Mouse (Mus musculus) heart, embryonic 12.5 days (tissue): ENCODE results near the gene Tomm7. TPM values are rescaled to one million over a fixed set of nuclear protein-coding genes. Genes with fewer than 3 reads are reported as not detected.
"Not testable (repeated sequence)": the region's sequence is repeated elsewhere in the genome, so short reads cannot be mapped to it uniquely, and the experiment has no call there.

Experiments
- ATAC-seq: fragments of 200-750 bp; cut with Nextera tagmentation; 2 replicates; pipeline ENCODE4 v1.8.0; 2017; ENCODE audit warnings: moderate TSS enrichment, moderate library complexity; ENCODE audit not compliant: insufficient number of reproducible peaks, low FRiP score
- H3K27ac ChIP-seq: fragments of 300-500 bp; sonication (generic); 2 replicates; pipeline ENCODE4 v1.5.1; 2016; ENCODE audit warnings: mild to moderate bottlenecking, moderate library complexity; ENCODE audit not compliant: poor library complexity, severe bottlenecking
- H3K27me3 ChIP-seq: fragments of 300-500 bp; sonication (generic); replicated peaks from 2 replicates; pipeline ENCODE4 v1.6.1; 2016; ENCODE audit warnings: mild to moderate bottlenecking, moderate library complexity
- H3K36me3 ChIP-seq: fragments of 300-500 bp; sonication (generic); 2 replicates; pipeline ENCODE4 v1.6.1; 2016; ENCODE audit warnings: mild to moderate bottlenecking, moderate library complexity
- H3K4me1 ChIP-seq: fragments of 300-500 bp; sonication (generic); replicated peaks from 2 replicates; pipeline ENCODE4 v1.6.1; 2016; ENCODE audit warnings: mild to moderate bottlenecking
- H3K4me2 ChIP-seq: fragments of 300-500 bp; sonication (generic); 2 replicates; pipeline ENCODE4 v1.6.1; 2016; ENCODE audit warnings: mild to moderate bottlenecking, moderate library complexity
- H3K4me3 ChIP-seq: fragments of 300-500 bp; sonication (generic); 2 replicates; pipeline ENCODE4 v1.5.1; 2016; ENCODE audit warnings: mild to moderate bottlenecking
- H3K9ac ChIP-seq: fragments of 300-500 bp; sonication (generic); 2 replicates; pipeline ENCODE4 v1.6.1; 2016; ENCODE audit warnings: mild to moderate bottlenecking, moderate library complexity
- H3K9me3 ChIP-seq: fragments of 300-500 bp; sonication (generic); replicated peaks from 2 replicates; pipeline ENCODE4 v1.6.1; 2016; ENCODE audit warnings: mild to moderate bottlenecking, moderate library complexity
- WGBS: fragments of 180-500 bp; shearing (Covaris S2); methylation state at CpG from one replicate; pipeline ENCODE4 v1.1.7; 2016; 5-methylcytosine and 5-hydroxymethylcytosine counted together
- polyA plus RNA-seq: library from polyadenylated mRNA; unstranded; fragments of >200 nt; fragmentation: Nextera tagmentation; extraction: Ambion mirVana; gene quantifications from 2 replicates; pipeline ENCODE4 v1.2.1, GENCODE M21; 2016

The Tomm7 gene
- polyA plus RNA-seq, 1 experiment from 2014 or later, result 96.3 TPM

- H3K27me3 ChIP-seq, result no peaks in the 10 kb centered on the region
- WGBS, result 67% methylated on average over 7 of the region's 7 CpGs
- no peak overlapping the region for H3K4me3 ChIP-seq
- peaks cover 11% of the 10 kb centered on the region for H3K36me3 ChIP-seq
- peaks cover 16% of the 10 kb centered on the region; the same call in 1 of the 2 replicates for H3K4me1 ChIP-seq
- H3K9ac ChIP-seq, result no peak overlapping the region
- H3K27ac ChIP-seq, result no peak overlapping the region
- ATAC-seq, result no peak
- H3K4me2 ChIP-seq, result no peak overlapping the region
- H3K9me3 ChIP-seq, result no peaks in the 10 kb centered on the region
These were observed 19.4 kb upstream of the Tomm7 start for GRCm38 (mm10) chr5:23863166-23864053.

- Histone ChIP-seq H3K9me3 (no peaks in the 10 kb centered on the region), H3K36me3 (peaks cover 18% of the 10 kb centered on the region), H3K27ac (no peak overlapping the region), H3K4me3 (no peak overlapping the region), H3K27me3 (no peaks in the 10 kb centered on the region), H3K9ac (no peak overlapping the region), H3K4me2 (no peak overlapping the region), H3K4me1 (peaks cover 16% of the 10 kb centered on the region; the same call in 1 of the 2 replicates)
- ATAC-seq, result no peak
- WGBS, result 68% methylated on average over 5 of the region's 5 CpGs
These were observed 18.3 kb upstream of the Tomm7 start for GRCm38 (mm10) chr5:23862291-23862690.

- Histone ChIP-seq H3K9ac (no peak overlapping the region), H3K4me2 (no peak overlapping the region), H3K9me3 (no peaks in the 10 kb centered on the region), H3K27me3 (no peaks in the 10 kb centered on the region), H3K4me1 (peaks cover 16% of the 10 kb centered on the region; the same call in 1 of the 2 replicates), H3K27ac (no peak overlapping the region), H3K36me3 (peaks cover 24% of the 10 kb centered on the region), H3K4me3 (no peak overlapping the region)
- no peak for ATAC-seq
- WGBS, result 91% methylated on average over 9 of the region's 9 CpGs
These were observed 17.8 kb upstream of the Tomm7 start for GRCm38 (mm10) chr5:23861721-23862120.

DNA sequence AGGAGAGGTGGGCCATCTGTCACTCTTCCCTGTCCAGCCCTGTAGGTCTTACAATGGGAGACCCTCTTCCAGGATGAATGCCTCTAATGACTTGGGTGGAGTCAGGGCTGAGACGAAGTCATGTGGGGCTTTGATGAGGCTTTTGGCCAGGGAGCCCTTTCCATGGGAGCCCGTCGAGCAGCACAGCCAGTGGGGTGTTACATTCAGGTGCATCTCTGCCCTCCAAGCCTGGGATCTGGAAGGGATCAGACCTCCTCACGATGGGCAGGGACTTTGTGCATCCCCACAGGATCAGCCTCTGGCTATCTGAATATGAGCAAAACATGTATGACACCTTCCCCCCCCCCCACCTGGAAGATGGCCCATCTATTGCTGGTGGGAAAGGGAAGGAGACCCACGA, 15.9 kb upstream of the Tomm7 start:
- WGBS, result 79% methylated on average over 5 of the region's 5 CpGs
- peaks cover 16% of the 10 kb centered on the region; the same call in 1 of the 2 replicates for H3K4me1 ChIP-seq
- peaks cover 42% of the 10 kb centered on the region for H3K36me3 ChIP-seq
- H3K9me3 ChIP-seq, result no peaks in the 10 kb centered on the region
- H3K4me2 ChIP-seq, result no peak overlapping the region
- no peak overlapping the region for H3K9ac ChIP-seq
- ATAC-seq, result no peak
- no peaks in the 10 kb centered on the region for H3K27me3 ChIP-seq
- H3K4me3 ChIP-seq, result no peak overlapping the region
- no peak overlapping the region for H3K27ac ChIP-seq

DNA sequence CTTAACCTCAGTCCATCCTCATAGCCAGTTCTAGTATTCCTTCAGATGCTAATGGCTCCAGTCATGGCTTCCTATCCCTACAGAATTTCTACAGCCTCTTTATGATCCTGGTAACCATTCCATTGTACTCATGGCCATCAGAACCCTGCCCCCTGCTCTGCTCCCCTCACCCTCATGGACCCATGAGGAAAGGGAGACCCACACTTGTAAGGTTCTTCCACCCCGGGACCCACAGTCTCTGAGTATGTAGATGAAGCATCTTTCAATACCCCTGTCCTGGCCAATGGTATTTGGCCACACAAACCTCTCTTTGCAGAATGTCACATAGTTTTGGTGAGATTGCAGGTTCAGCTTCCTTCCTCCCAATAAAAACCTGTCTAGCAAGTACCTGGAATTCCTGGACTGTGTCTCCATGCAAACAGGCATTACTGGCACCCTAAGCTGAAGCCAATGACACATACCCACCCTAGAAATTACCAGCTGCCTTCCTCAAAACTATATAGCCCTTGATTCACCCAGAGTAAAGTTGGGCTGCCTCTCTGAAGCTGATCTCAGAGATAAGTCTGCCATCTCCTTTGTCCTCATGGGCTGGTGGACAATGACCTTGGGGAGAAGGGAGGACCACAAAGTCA, 15.2 kb upstream of the Tomm7 start:
- Histone ChIP-seq H3K9me3 (no peaks in the 10 kb centered on the region), H3K27me3 (no peaks in the 10 kb centered on the region), H3K4me3 (no peak overlapping the region), H3K4me2 (no peak overlapping the region), H3K27ac (no peak overlapping the region), H3K4me1 (peaks cover 11% of the 10 kb centered on the region; the same call in 1 of the 2 replicates), H3K9ac (no peak overlapping the region), H3K36me3 (peaks cover 49% of the 10 kb centered on the region)
- no peak for ATAC-seq
- WGBS, result 95% methylated on average over 1 of the region's 1 CpGs

DNA sequence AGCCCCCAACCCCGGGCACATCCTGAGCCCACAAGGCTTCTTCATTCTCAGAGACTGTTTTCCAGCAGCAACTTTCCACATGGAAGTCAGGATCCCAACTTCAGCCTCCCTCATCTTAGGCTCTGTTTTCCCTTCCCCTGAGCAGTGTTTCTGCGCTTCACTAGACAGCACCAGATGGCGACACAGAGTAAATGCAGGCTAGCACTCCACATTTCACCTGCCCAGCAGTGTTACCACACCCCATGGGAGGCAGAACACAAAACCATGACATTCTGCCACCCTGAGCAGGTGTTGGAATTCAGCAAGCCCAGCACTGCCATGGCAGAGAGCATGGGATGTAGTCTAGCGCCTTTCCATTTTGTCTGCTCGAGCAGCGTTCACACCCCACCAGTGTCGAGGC, 14.7 kb upstream of the Tomm7 start:
- H3K4me2 ChIP-seq, result no peak overlapping the region
- H3K4me3 ChIP-seq, result no peak overlapping the region
- no peaks in the 10 kb centered on the region for H3K27me3 ChIP-seq
- H3K27ac ChIP-seq, result no peak overlapping the region
- peaks cover 55% of the 10 kb centered on the region for H3K36me3 ChIP-seq
- no peaks in the 10 kb centered on the region for H3K9me3 ChIP-seq
- no peak overlapping the region for H3K9ac ChIP-seq
- no peak for ATAC-seq
- H3K4me1 ChIP-seq, result peaks cover 6% of the 10 kb centered on the region; the same call in 1 of the 2 replicates
- WGBS, result 80% methylated on average over 7 of the region's 7 CpGs

DNA sequence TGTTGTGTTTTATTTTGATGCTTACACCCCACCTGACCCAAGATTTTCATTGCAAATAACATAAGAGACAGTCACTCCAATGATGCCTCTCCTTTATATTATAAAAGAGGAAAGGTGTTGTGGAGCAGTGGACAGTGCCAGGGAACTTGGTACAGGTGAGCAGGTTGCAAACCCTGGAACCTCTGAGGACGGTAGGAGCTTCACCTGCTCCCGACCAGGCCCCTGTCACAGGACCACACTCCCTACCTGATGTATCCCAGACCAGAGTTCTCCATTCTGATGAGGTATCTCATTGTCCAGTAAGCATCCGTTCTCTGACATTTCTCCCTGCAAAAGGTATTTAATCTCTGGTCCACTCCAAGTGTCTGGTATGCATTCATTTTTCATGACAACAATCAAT, 14.0 kb upstream of the Tomm7 start:
- H3K27ac ChIP-seq, result no peak overlapping the region
- 76% methylated on average over 3 of the region's 3 CpGs for WGBS
- H3K27me3 ChIP-seq, result no peaks in the 10 kb centered on the region
- H3K9ac ChIP-seq, result no peak overlapping the region
- H3K4me1 ChIP-seq, result 0 out of 2 replicates have a peak, but pooled peaks cover 3% of the 10 kb centered on the region
- ATAC-seq, result no peak
- H3K4me2 ChIP-seq, result no peak overlapping the region
- peaks cover 61% of the 10 kb centered on the region for H3K36me3 ChIP-seq
- no peak overlapping the region for H3K4me3 ChIP-seq
- no peaks in the 10 kb centered on the region for H3K9me3 ChIP-seq

GRCm38 (mm10) chr5:23857189-23857588, 13.2 kb upstream of the Tomm7 start:
- no peak overlapping the region for H3K4me2 ChIP-seq
- no peaks in the 10 kb centered on the region for H3K27me3 ChIP-seq
- no peak overlapping the region for H3K4me3 ChIP-seq
- no peaks in the 10 kb centered on the region for H3K9me3 ChIP-seq
- peaks cover 69% of the 10 kb centered on the region for H3K36me3 ChIP-seq
- no peak for ATAC-seq
- H3K27ac ChIP-seq, result no peak overlapping the region
- 0 out of 2 replicates have a peak, but pooled peaks cover 2% of the 10 kb centered on the region for H3K4me1 ChIP-seq
- H3K9ac ChIP-seq, result no peak overlapping the region

GRCm38 (mm10) chr5:23856164-23856563, 12.2 kb upstream of the Tomm7 start:
- Histone ChIP-seq H3K9ac (no peak overlapping the region), H3K4me3 (no peak overlapping the region), H3K4me1 (peaks cover 6% of the 10 kb centered on the region), H3K27me3 (no peaks in the 10 kb centered on the region), H3K36me3 (peaks cover 72% of the 10 kb centered on the region), H3K4me2 (no peak overlapping the region), H3K27ac (no peak overlapping the region), H3K9me3 (no peaks in the 10 kb centered on the region)
- no peak for ATAC-seq
- WGBS, result 88% methylated on average over 1 of the region's 1 CpGs

DNA sequence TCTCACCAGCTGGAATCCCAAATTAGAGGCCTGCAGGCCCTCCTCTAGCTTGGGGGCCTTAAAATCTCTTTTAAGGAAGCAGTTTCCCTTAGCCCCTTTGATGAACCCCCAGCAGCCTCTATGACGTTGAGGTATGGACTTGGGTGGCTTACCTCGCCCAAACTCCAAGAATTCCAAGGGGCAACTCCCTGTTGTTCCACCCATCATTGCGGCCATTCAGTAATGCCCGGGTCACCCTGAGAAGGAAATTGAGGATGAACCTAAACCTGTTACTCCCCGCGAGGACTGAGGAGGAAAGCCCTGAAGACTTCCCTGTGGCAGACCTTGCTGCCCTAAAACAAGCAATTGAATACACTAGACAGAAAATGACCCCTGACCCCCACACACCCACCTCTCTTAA, 11.5 kb upstream of the Tomm7 start:
- no peaks in the 10 kb centered on the region for H3K9me3 ChIP-seq
- no peak overlapping the region for H3K9ac ChIP-seq
- H3K27me3 ChIP-seq, result no peaks in the 10 kb centered on the region
- H3K36me3 ChIP-seq, result peaks cover 68% of the 10 kb centered on the region
- peaks cover 6% of the 10 kb centered on the region for H3K4me1 ChIP-seq
- no peak overlapping the region for H3K4me2 ChIP-seq
- no peak overlapping the region for H3K27ac ChIP-seq
- H3K4me3 ChIP-seq, result no peak overlapping the region
- WGBS, result 88% methylated on average over 6 of the region's 6 CpGs
- no peak for ATAC-seq

DNA sequence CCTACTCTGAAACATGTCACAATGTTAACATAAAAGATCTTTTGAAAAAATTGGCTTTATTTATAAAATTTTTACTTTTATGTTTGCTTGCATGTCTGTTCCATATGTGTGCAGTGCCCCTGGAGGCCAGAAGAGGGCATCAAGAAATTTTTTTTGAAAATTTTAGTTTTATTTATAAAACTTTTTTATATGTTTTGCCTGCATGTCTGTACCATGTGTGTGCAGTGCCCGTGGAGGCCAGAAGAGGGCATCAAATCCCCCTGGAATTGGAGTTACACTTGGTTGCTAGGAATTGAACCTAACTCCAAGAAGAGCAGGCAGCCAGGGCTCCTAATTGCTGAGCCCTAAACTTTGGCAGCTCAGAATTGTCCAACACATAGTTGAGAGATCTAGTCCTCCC, 9.0 kb upstream of the Tomm7 start:
- H3K4me2 ChIP-seq, H3K9me3 ChIP-seq, H3K4me1 ChIP-seq, H3K4me3 ChIP-seq, ATAC-seq, H3K27me3 ChIP-seq, H3K27ac ChIP-seq, H3K9ac ChIP-seq: not testable (repeated sequence)
- 86% methylated on average over 1 of the region's 1 CpGs for WGBS
- H3K36me3 ChIP-seq, result peaks cover 59% of the 10 kb centered on the region
